9 mouse cellular contexts compared by ENCODE assay signal in genomic region chr8:105441433-105441832, GRCm38 (mm10). TPM values are rescaled to one million over a fixed set of nuclear protein-coding genes. Genes with fewer than 3 reads are reported as not detected.
DNase-seq lines count a peak whose midpoint lies in the region; ATAC-seq and TF ChIP-seq lines count a peak whose summit lies in the region.
"Had no signal": no experiment of that assay in that cellular context is flagged by ENCODE, and none has a peak within 500 bp of the region (broad histone marks: within the 10 kb centered on the region; RNA-seq: fewer than 3 reads in every experiment).

No protein-coding gene starts in this region.

- H3K9ac ChIP-seq in kidney, postnatal 0 days (ENCODE audit: low read depth, low read length): no peak overlapping the region

- no peak overlapping the region for H3K4me3 ChIP-seq in kidney, postnatal 0 days (replicated peaks; ENCODE audit: low read depth, low read length)

- peak; percentile 33 to 63 for DNase-seq in cerebellum, postnatal 25 days
- DNase-seq in cerebellum, adult 8-10 months: no peak
- peak; percentile 78 for DNase-seq in left cerebral cortex, postnatal 4 days
- DNase-seq in left cerebral cortex, postnatal 25 days (ENCODE audit: low spot score in 2 of 2): no peak
- DNase-seq in adrenal gland, postnatal 36 days: peak; percentile 36 to 52
- peak; percentile 65 for DNase-seq in kidney, postnatal 0 days (ENCODE audit: low spot score)
- no peak for DNase-seq in layer of hippocampus, adult 9-11 months

- no peaks in the 10 kb centered on the region for H3K4me1 ChIP-seq in kidney, postnatal 0 days (replicated peaks; ENCODE audit: insufficient read depth, low read length)

- no peak for ATAC-seq in kidney, postnatal 0 days (replicated peaks; ENCODE audit: low FRiP score, low read depth)
- peak; percentile 58 for ATAC-seq in megakaryocyte progenitor cell, adult 5-6 weeks (replicated peaks; ENCODE audit: poor library complexity)

- no peaks in the 10 kb centered on the region for H3K36me3 ChIP-seq in kidney, postnatal 0 days (ENCODE audit: insufficient read depth, low read length)

- H3K4me2 ChIP-seq in kidney, postnatal 0 days (ENCODE audit: low read length): no peak overlapping the region

- TF ChIP-seq CTCF in kidney, postnatal 0 days (IDR thresholded peaks at IDR 0.05; ENCODE audit: low read depth): peak; percentile 68

- no peaks in the 10 kb centered on the region for H3K27me3 ChIP-seq in kidney, postnatal 0 days (ENCODE audit: insufficient read depth, low read length)

- intact Hi-C loops in left cerebral cortex, postnatal 4 days (cut with DNase I): no loop called here
- intact Hi-C loops in left cerebral cortex, postnatal 25 days (cut with DNase I): no loop called here

- WGBS in kidney, postnatal 0 days: 9% methylated on average over 6 of the region's 6 CpGs

- no peaks in the 10 kb centered on the region for H3K9me3 ChIP-seq in kidney, postnatal 0 days (replicated peaks; ENCODE audit: low read length)

- H3K27ac ChIP-seq in kidney, postnatal 0 days: no peak overlapping the region

RNA-seq across cellular contexts. Expression of gene Lrrc36, which starts 28.1 kb away (rescaled TPM):
- total RNA-seq in left cerebral cortex, postnatal 4 days (2021): under 1 TPM; 0.40 to 0.64 TPM
- under 1 TPM; 0.28 to 0.41 TPM for total RNA-seq in left cerebral cortex, postnatal 25 days (2021)
- 1 to 10 TPM; 2.4 to 2.8 TPM for total RNA-seq in adrenal gland, postnatal 36 days (2021)
- polyA plus RNA-seq in kidney, postnatal 0 days (2015; fragmentation: Nextera tagmentation; extraction: Ambion mirVana): 0.15 and 0.34 TPM in 2 replicates
- 0.30 TPM in 1 of 2 replicates, not detected in the other for total RNA-seq in megakaryocyte progenitor cell, adult 5-6 weeks (2015)
- total RNA-seq in megakaryocyte progenitor cell, adult 5-6 weeks (2017): 0.91 and 1.2 TPM in 2 replicates

RNA-seq across cellular contexts. Expression of gene Kctd19, which starts 28.1 kb away (rescaled TPM):
- total RNA-seq in left cerebral cortex, postnatal 4 days (2021): not detected
- not detected for total RNA-seq in left cerebral cortex, postnatal 25 days (2021)
- not detected for total RNA-seq in adrenal gland, postnatal 36 days (2021)
- 0.05 TPM in 1 of 2 replicates, not detected in the other for polyA plus RNA-seq in kidney, postnatal 0 days (2015; fragmentation: Nextera tagmentation; extraction: Ambion mirVana)
- total RNA-seq in megakaryocyte progenitor cell, adult 5-6 weeks (2015): not detected in 2 replicates
- total RNA-seq in megakaryocyte progenitor cell, adult 5-6 weeks (2017): 0.12 TPM in 1 of 2 replicates, not detected in the other
- total RNA-seq: layer of hippocampus, postnatal 10 days had no signal

RNA-seq across cellular contexts. Expression of gene Tppp3, which starts 29.9 kb away (rescaled TPM):
- 10 to 100 TPM; 67.5 to 67.6 TPM for total RNA-seq in left cerebral cortex, postnatal 4 days (2021)
- 10 to 100 TPM; 30.1 to 37.5 TPM for total RNA-seq in left cerebral cortex, postnatal 25 days (2021)
- total RNA-seq in adrenal gland, postnatal 36 days (2021): 10 to 100 TPM; 23.6 to 36.2 TPM
- 15.6 and 19.4 TPM in 2 replicates for polyA plus RNA-seq in kidney, postnatal 0 days (2015; fragmentation: Nextera tagmentation; extraction: Ambion mirVana)
- 0.27 TPM in 1 of 2 replicates, not detected in the other for total RNA-seq in megakaryocyte progenitor cell, adult 5-6 weeks (2015)
- 0.57 and 2.4 TPM in 2 replicates for total RNA-seq in megakaryocyte progenitor cell, adult 5-6 weeks (2017)

RNA-seq across cellular contexts. Expression of gene Zdhhc1, which starts 55.3 kb away (rescaled TPM):
- 10 to 100 TPM; 16.6 to 21.3 TPM for total RNA-seq in left cerebral cortex, postnatal 4 days (2021)
- total RNA-seq in left cerebral cortex, postnatal 25 days (2021): 10 to 100 TPM; 34.9 to 35.6 TPM
- total RNA-seq in adrenal gland, postnatal 36 days (2021): 10 to 100 TPM; 16.0 to 17.7 TPM
- polyA plus RNA-seq in kidney, postnatal 0 days (2015; fragmentation: Nextera tagmentation; extraction: Ambion mirVana): 28.0 and 30.5 TPM in 2 replicates
- 4.8 and 5.7 TPM in 2 replicates for total RNA-seq in megakaryocyte progenitor cell, adult 5-6 weeks (2015)
- total RNA-seq in megakaryocyte progenitor cell, adult 5-6 weeks (2017): 2.7 and 5.0 TPM in 2 replicates

Comparison
In these comparisons a context has a peak if more than half of its experiments do, and no peak if none do; other contexts are left out.
1. DNase-seq: peak in cerebellum, postnatal 25 days (2 of 2), left cerebral cortex, postnatal 4 days (single experiment), adrenal gland, postnatal 36 days (2 of 2) and kidney, postnatal 0 days (single experiment); none in cerebellum, adult 8-10 months (single experiment), left cerebral cortex, postnatal 25 days (0 of 2) and layer of hippocampus, adult 9-11 months (single experiment).
2. RNA of gene Tppp3, which starts 29.9 kb away (total RNA-seq): 67.5 to 67.6 TPM in left cerebral cortex, postnatal 4 days, 30.1 to 37.5 TPM in left cerebral cortex, postnatal 25 days and 23.6 to 36.2 TPM in adrenal gland, postnatal 36 days; 0.27 to 2.4 TPM in megakaryocyte progenitor cell, adult 5-6 weeks; every median in the first group is over 4 times any median in the second.